Mouse (Mus musculus): ENCODE results near the gene Foxr2. TPM values are rescaled to one million over a fixed set of nuclear protein-coding genes. Genes with fewer than 3 reads are reported as not detected.
A peak's percentile ranks its signal among the peaks of the same experiment; 100 is the strongest.

The Foxr2 gene
- polyA plus RNA-seq, 1 experiment from 2014 or later = 0.04 TPM

GRCm38 (mm10) chrX:153174786-153175185, 56.2 kb downstream of the Foxr2 start:
- no peaks in the 10 kb centered on the region for H3K36me3 ChIP-seq (ENCODE audit: insufficient read depth, low read length)
- ATAC-seq (replicated peaks; ENCODE audit: low FRiP score, low read depth) (no peak), DNase-seq (ENCODE audit: low spot score) (peak; percentile 1)
- H3K4me3 ChIP-seq (replicated peaks; ENCODE audit: low read depth, low read length) = no peak overlapping the region
- H3K27ac ChIP-seq = no peak overlapping the region
- no peaks in the 10 kb centered on the region for H3K27me3 ChIP-seq (ENCODE audit: insufficient read depth, low read length)
- H3K4me2 ChIP-seq (ENCODE audit: low read length) = no peak overlapping the region
- H3K9ac ChIP-seq (ENCODE audit: low read depth, low read length) = no peak overlapping the region
- 9% methylated on average over 1 of the region's 1 CpGs for WGBS
- TF ChIP-seq CTCF (IDR thresholded peaks at IDR 0.05; ENCODE audit: low read depth) = peak; percentile 51
- no peaks in the 10 kb centered on the region for H3K9me3 ChIP-seq (replicated peaks; ENCODE audit: low read length)
- H3K4me1 ChIP-seq (replicated peaks; ENCODE audit: insufficient read depth, low read length) = no peaks in the 10 kb centered on the region

- no peak overlapping the region for H3K9ac ChIP-seq (ENCODE audit: low read depth, low read length)
- no peaks in the 10 kb centered on the region for H3K36me3 ChIP-seq (ENCODE audit: insufficient read depth, low read length)
- no peaks in the 10 kb centered on the region for H3K27me3 ChIP-seq (ENCODE audit: insufficient read depth, low read length)
- H3K4me1 ChIP-seq (replicated peaks; ENCODE audit: insufficient read depth, low read length) = no peaks in the 10 kb centered on the region
- no peak for TF ChIP-seq CTCF (IDR thresholded peaks at IDR 0.05; ENCODE audit: low read depth)
- no peak overlapping the region for H3K4me3 ChIP-seq (replicated peaks; ENCODE audit: low read depth, low read length)
- no peak overlapping the region for H3K27ac ChIP-seq
- no peak for ATAC-seq (replicated peaks; ENCODE audit: low FRiP score, low read depth)
- DNase-seq (ENCODE audit: low spot score) = no peak
- H3K9me3 ChIP-seq (replicated peaks; ENCODE audit: low read length) = no peaks in the 10 kb centered on the region
- no peak overlapping the region for H3K4me2 ChIP-seq (ENCODE audit: low read length)
- 86% methylated on average over 2 of the region's 2 CpGs for WGBS
Measured at GRCm38 (mm10) chrX:153182221-153182620, 63.6 kb downstream of the Foxr2 start.

Other genes starting within 250 kb of the Foxr2 start
- gene Usp51, start 112.3 kb upstream of the Foxr2 start, polyA plus RNA-seq (2015; fragmentation: Nextera tagmentation; extraction: Ambion mirVana) = 0.52 and 0.75 TPM in 2 replicates
- 57.8 and 60.9 TPM in 2 replicates for gene Mageh1, start 81.2 kb upstream of the Foxr2 start, polyA plus RNA-seq (2015; fragmentation: Nextera tagmentation; extraction: Ambion mirVana)
- 1.3 TPM in 2 replicates for gene Rragb, start 21.2 kb downstream of the Foxr2 start, polyA plus RNA-seq (2015; fragmentation: Nextera tagmentation; extraction: Ambion mirVana)
- 0.30 and 0.38 TPM in 2 replicates for gene Klf8, start 118.7 kb downstream of the Foxr2 start, polyA plus RNA-seq (2015; fragmentation: Nextera tagmentation; extraction: Ambion mirVana)

Measured in kidney, postnatal 0 days (tissue).